Mouse (Mus musculus) lung, adult 2 months (tissue): ENCODE measurements around the gene Cntd1.
A peak's percentile ranks its signal among the peaks of the same experiment; 100 is the strongest.

Source experiments
- CTCF ChIP-seq: fragments of 200-500 bp; IDR thresholded peaks from 2 replicates; pipeline ENCODE4 v1.5.1; 2011; ENCODE audit warnings: mild to moderate bottlenecking, low read length, control low read depth; ENCODE audit not compliant: insufficient read depth
- POLR2A ChIP-seq: fragments of 200-500 bp; IDR thresholded peaks from 2 replicates; pipeline ENCODE4 v1.6.1; 2011; ENCODE audit warnings: low read depth, mild to moderate bottlenecking, control low read depth, low read length, borderline replicate concordance; ENCODE audit errors: extremely low read depth

- 0 out of 2 replicates have a peak, but pooled peaks have one; percentile 19 for TF ChIP-seq POLR2A
- no peak for TF ChIP-seq CTCF
Measured at GRCm38 (mm10) chr11:101230061-101230511, 48.7 kb upstream of the Cntd1 start.
